Mouse (Mus musculus): ENCODE data around the gene Itpkc. TPM values are rescaled to one million over a fixed set of nuclear protein-coding genes. Genes with fewer than 3 reads are reported as not detected.

Gene Itpkc
- polyA plus RNA-seq, 1 experiment from 2014 or later, result 7.1 TPM

DNA sequence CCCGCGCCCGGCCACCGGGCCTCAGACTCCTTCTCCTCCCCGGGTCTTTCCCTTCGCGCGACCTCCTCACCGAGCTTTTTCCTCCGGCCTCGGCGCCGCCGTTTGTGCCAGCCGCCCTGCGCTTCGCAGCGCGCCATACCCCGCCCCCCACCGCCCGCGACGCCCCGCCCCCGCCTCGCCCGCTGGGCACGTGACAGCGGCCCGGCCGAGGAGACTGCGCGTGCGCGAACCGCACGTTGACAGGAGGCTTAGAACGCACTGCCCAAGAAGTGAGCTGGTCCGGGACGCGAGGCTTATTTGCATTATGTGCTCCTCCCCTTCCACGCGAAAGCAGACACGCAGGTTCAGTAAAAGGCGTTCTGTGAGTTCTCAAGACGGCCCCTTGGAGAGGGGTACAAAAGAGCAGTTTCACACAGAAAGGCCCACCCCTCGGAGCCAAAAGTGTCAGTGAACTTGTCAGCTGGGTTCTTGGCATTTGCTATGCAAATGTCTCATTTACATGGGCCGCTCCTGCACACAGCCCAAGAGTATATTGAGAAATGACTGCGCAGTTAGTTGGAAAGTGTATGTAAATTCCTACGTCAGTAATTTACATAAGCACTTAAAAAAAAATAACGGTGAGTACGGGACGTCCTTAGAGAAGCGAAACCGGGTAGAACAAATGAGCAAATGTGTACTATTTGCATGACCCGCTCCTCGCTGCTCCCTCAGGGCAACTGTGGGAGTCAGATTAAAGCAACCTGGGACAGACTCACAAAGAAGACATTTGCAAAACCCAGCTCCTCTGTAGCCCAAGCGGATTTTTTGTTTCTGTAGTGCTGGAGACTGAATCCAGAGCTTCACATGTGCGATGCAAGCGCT, 61.6 kb downstream of the Itpkc start, which contains the start of gene Egln2:
Egln2 (minus strand) TSS at position 189 of the 861 bp plus-strand sequence.
- H3K4me1 ChIP-seq, result peaks cover 47% of the 10 kb centered on the region
- peak; percentile 81 for ATAC-seq (replicated peaks)
- peak within 1 kb of the TSS; percentile 97 for H3K27ac ChIP-seq (replicated peaks)
- H3K4me3 ChIP-seq, result peak within 1 kb of the TSS; percentile 90
- WGBS, result 1% methylated on average over 60 of the region's 61 CpGs
- peak within 1 kb of the TSS; percentile 85 for H3K4me2 ChIP-seq (replicated peaks)
- H3K27me3 ChIP-seq, result no peaks in the 10 kb centered on the region
- peak within 1 kb of the TSS; percentile 86 for H3K9ac ChIP-seq (replicated peaks)
- peaks cover 11% of the 10 kb centered on the region for H3K36me3 ChIP-seq
- no peaks in the 10 kb centered on the region for H3K9me3 ChIP-seq

DNA sequence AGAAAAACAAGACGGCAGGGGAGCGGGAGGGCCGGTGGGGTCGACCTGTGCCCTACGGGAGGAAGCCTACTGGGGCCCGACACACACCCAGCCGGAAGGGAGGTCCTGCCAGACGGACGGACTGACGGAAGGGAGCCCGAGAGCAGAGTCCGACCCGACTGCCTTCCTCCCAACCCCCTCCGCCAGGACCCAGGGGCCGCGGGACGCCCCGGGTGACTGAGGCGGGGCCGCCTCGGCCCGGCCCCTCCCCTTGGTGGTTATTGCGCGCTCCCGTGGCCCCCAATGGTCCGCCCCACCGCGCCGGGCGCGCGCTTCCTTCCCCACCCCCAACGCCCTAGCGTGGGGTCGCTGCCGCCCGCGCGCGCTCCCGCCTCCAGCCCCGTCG, 62.2 kb downstream of the Itpkc start:
- ATAC-seq (replicated peaks), result peak; percentile 58
- Histone ChIP-seq H3K36me3 (peaks cover 11% of the 10 kb centered on the region; the same call in 1 of the 2 replicates), H3K4me3 (peak overlapping the region; percentile 90), H3K27me3 (no peaks in the 10 kb centered on the region), H3K4me1 (peaks cover 52% of the 10 kb centered on the region), H3K27ac (replicated peaks) (peak overlapping the region; percentile 97), H3K9me3 (no peaks in the 10 kb centered on the region), H3K4me2 (replicated peaks) (peak overlapping the region; percentile 85), H3K9ac (replicated peaks) (peak overlapping the region; percentile 86)
- WGBS, result under 1% methylated on average over 42 of the region's 43 CpGs

DNA sequence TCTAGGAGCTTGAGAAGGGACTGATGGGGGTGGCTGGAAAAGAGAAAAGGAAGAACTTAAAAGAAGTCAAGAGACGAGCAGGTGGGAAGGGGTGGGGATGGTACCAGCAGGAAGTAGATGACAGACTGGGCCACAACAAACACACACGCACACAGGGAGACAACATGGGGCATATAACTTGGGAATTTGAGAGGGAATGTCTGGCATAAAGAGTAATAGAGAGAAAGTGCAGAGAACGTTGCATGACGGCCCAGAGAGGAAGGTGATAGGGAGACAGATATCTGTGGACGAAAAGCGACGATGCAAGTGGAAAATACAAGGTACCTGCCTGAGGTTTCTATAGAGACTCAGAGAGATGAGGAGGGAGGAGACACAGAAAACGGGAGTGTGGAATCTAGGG, 62.8 kb downstream of the Itpkc start:
- no peaks in the 10 kb centered on the region for H3K27me3 ChIP-seq
- H3K4me1 ChIP-seq, result peaks cover 58% of the 10 kb centered on the region
- peaks cover 11% of the 10 kb centered on the region; the same call in 1 of the 2 replicates for H3K36me3 ChIP-seq
- peak overlapping the region; percentile 86 for H3K9ac ChIP-seq (replicated peaks)
- no peaks in the 10 kb centered on the region for H3K9me3 ChIP-seq
- H3K4me3 ChIP-seq, result peak overlapping the region; percentile 90
- ATAC-seq (replicated peaks), result 0 out of 2 replicates have a peak, but pooled peaks have one; percentile 5
- peak overlapping the region; percentile 97 for H3K27ac ChIP-seq (replicated peaks)
- WGBS, result 4% methylated on average over 8 of the region's 8 CpGs
- peak overlapping the region; percentile 85 for H3K4me2 ChIP-seq (replicated peaks)

DNA sequence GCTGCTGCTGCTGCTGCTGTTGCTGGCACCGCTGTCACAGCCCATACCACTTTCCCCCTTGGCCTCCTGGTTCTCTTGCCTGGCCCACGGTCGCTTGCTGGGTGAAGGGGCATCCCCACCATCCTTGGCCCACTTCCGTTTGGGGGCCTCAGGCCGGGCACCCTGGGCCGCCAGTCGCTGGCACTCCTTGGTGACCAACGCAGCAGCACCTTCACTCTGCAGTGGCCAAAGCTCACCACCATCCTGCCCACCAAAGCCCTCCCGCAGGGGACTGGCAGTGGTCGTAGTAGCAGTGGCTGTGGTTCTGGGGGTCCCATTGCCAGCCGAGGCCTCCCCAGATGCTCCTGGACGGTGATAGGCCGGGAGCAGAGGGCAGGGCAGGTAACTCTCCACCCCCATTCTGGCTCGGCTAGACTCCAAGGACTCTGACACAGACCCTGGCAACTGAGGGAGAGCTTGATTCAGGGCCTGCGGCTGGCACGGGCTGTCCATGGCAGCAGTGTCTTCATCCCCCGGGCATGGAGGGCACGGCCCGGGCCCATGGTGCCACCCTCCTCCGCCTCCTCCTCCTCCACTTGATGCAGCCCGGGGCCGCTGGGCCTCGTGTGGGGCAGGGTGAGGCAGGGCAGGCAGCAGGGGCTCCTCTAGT, 63.3 kb downstream of the Itpkc start:
- no peaks in the 10 kb centered on the region for H3K9me3 ChIP-seq
- peak overlapping the region; percentile 90 for H3K4me3 ChIP-seq
- WGBS, result 74% methylated on average over 23 of the region's 23 CpGs
- no peaks in the 10 kb centered on the region for H3K27me3 ChIP-seq
- peaks cover 11% of the 10 kb centered on the region; the same call in 1 of the 2 replicates for H3K36me3 ChIP-seq
- peaks cover 63% of the 10 kb centered on the region for H3K4me1 ChIP-seq
- H3K4me2 ChIP-seq (replicated peaks), result peak overlapping the region; percentile 85
- H3K9ac ChIP-seq (replicated peaks), result peak overlapping the region; percentile 86
- ATAC-seq (replicated peaks), result 0 out of 2 replicates have a peak, but pooled peaks have one; percentile 5
- H3K27ac ChIP-seq (replicated peaks), result peak overlapping the region; percentile 97

DNA sequence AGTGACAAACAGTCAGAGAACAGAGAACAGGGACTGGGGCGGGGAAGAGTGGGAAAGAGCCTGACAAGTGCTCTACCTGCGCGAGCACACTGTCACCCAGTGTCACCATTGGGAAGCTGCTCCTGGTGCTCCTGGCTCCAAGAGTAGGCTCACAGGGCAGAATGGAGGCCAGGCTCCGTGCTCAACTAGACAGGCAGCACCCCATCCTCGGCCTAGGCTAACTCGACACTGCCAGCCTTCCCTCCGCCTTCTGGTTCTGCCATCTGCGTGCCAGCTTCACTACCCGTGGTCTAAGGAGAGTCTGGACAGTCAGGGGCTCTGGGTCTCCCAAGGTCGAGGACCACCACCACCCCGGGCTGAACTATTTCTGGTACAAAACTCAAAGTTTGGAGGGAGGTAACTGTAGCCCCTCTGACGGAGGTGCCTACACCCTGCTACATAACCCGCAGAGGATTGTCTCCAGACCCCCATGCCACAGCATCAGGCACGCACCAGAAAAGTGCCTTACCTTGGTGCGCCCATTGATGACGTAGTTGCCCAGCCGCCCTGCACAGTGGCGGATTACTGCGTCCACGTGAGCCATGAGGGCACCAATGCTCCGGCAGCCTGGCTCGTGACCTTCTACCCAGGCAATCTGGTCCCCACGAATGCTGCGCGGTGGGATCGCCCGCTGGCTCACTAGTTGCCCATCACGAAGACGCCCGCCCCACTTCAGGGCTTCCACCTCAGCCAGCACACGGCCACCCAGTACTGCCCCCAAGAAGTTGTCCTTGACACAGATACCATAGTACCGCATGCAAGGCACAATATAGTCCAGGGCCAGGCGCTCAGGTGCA, 64.1 kb downstream of the Itpkc start:
- Histone ChIP-seq H3K27ac (replicated peaks) (no peak overlapping the region), H3K27me3 (no peaks in the 10 kb centered on the region), H3K4me3 (peak overlapping the region; percentile 90), H3K9ac (replicated peaks) (peak overlapping the region; percentile 86), H3K36me3 (peaks cover 12% of the 10 kb centered on the region; the same call in 1 of the 2 replicates), H3K9me3 (no peaks in the 10 kb centered on the region), H3K4me1 (peaks cover 70% of the 10 kb centered on the region), H3K4me2 (replicated peaks) (peak overlapping the region; percentile 85)
- 83% methylated on average over 33 of the region's 33 CpGs for WGBS
- ATAC-seq (replicated peaks), result no peak

DNA sequence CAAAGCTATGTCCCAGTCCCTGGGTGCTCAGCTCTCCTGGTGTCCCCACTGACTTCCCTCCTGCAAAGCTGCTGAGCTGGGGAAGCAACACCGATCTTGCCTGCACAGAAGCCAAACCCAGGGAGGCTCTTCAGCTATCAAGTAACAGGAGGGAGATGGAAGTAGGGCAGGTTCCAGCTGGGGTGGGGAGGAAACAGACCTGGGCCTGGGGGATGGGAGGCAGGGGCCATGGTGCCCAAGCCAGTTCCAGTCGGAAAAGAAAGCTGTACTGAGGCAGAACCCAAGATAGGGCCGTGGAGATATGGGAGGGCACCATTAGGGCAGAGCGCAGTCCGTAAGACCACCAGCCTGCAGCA, 65.0 kb downstream of the Itpkc start:
- Histone ChIP-seq H3K4me3 (0 out of 2 replicates have a peak overlapping the region, but pooled peaks have one; percentile 90), H3K4me1 (peaks cover 70% of the 10 kb centered on the region), H3K27ac (replicated peaks) (no peak overlapping the region), H3K9ac (replicated peaks) (peak overlapping the region; percentile 7), H3K27me3 (no peaks in the 10 kb centered on the region), H3K36me3 (peaks cover 21% of the 10 kb centered on the region), H3K9me3 (no peaks in the 10 kb centered on the region), H3K4me2 (replicated peaks) (peak overlapping the region; percentile 85)
- 86% methylated on average over 5 of the region's 5 CpGs for WGBS
- ATAC-seq (replicated peaks), result no peak

DNA sequence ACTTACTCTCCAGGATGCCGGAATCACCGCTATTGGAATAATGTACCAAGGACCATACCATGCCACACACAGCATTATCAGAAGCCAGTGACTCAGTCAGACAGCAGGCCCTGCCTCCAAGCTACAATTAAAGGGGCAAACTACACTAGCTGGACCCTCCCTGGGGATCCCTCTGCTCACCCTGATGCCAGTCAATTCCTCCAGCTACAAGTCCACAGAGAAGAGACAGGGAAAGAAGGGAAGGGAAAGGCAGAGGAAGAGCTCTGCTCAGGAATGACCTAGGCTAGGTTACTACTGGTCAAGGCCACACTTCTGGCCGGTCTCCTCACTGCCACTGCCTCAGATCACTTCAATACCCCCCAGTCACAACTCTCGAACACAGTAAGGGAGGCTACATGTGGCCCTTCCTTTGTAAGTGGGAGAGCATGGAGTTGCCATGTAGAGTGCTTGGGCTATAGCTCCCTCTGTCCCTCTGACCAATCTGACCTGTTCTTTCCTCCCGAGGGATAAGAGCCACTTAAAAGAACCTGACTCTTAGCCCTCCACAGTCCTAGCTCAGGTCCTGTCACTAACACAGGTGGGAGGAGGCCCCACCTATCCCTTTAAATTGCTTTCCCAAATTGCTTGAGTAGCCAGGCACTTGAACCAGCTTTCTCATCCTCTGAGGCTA, 65.5 kb downstream of the Itpkc start:
- Histone ChIP-seq H3K36me3 (peaks cover 26% of the 10 kb centered on the region), H3K9ac (replicated peaks) (peak overlapping the region; percentile 7; the same call in 1 of the 2 replicates), H3K27ac (replicated peaks) (no peak overlapping the region), H3K27me3 (no peaks in the 10 kb centered on the region), H3K9me3 (no peaks in the 10 kb centered on the region), H3K4me1 (peaks cover 70% of the 10 kb centered on the region), H3K4me3 (no peak overlapping the region), H3K4me2 (replicated peaks) (peak overlapping the region; percentile 85)
- no peak for ATAC-seq (replicated peaks)
- WGBS, result 93% methylated on average over 5 of the region's 5 CpGs

DNA sequence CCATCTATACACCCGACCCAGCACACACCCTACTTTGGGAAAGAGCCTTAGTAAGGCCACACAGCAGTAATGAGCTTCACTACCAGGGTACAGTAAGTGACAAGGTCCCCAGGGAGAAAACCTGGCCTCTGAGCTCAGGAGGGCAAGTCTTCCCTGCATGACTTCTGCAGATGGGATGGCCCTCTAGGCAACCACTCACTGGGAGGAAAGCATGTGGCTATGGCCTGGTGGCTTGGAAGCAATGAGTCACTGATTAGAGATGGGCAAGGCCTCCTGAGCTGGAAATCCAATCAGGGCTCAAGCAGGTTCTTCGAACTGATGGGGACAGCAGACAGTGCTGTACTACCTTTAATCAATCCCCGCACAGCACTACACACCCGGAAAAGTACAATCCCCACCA, 66.7 kb downstream of the Itpkc start:
- H3K27ac ChIP-seq (replicated peaks), result no peak overlapping the region
- no peak overlapping the region for H3K9ac ChIP-seq (replicated peaks)
- H3K9me3 ChIP-seq, result no peaks in the 10 kb centered on the region
- 87% methylated on average over 4 of the region's 4 CpGs for WGBS
- no peak for ATAC-seq (replicated peaks)
- H3K27me3 ChIP-seq, result no peaks in the 10 kb centered on the region
- no peak overlapping the region for H3K4me2 ChIP-seq (replicated peaks)
- H3K4me3 ChIP-seq, result no peak overlapping the region
- H3K36me3 ChIP-seq, result peaks cover 34% of the 10 kb centered on the region
- H3K4me1 ChIP-seq, result peaks cover 63% of the 10 kb centered on the region

DNA sequence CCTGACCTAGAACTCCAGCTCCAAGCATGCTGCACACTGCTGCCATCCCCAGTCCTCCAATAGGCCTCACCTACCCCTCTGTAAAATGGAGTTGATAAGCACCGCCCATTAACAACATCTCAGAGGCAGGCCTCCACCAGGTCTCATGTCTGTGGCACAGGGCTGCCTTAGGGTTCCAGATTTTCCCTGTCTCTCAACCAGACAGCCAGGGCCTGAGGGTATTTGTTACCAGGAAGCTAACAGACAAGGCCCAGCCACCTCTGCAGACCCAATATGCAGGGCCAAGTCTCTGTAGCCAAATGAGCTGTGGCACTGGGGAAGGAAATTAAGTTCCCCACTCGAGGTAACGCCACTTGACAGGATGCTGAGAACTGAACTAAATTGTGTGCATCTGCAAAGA, 67.5 kb downstream of the Itpkc start:
- Histone ChIP-seq H3K9me3 (no peaks in the 10 kb centered on the region), H3K4me1 (peaks cover 63% of the 10 kb centered on the region), H3K4me3 (no peak overlapping the region), H3K27ac (replicated peaks) (no peak overlapping the region), H3K4me2 (replicated peaks) (no peak overlapping the region), H3K36me3 (peaks cover 34% of the 10 kb centered on the region), H3K27me3 (no peaks in the 10 kb centered on the region), H3K9ac (replicated peaks) (no peak overlapping the region; the same call in 1 of the 2 replicates)
- no peak for ATAC-seq (replicated peaks)
- 88% methylated on average over 3 of the region's 3 CpGs for WGBS

DNA sequence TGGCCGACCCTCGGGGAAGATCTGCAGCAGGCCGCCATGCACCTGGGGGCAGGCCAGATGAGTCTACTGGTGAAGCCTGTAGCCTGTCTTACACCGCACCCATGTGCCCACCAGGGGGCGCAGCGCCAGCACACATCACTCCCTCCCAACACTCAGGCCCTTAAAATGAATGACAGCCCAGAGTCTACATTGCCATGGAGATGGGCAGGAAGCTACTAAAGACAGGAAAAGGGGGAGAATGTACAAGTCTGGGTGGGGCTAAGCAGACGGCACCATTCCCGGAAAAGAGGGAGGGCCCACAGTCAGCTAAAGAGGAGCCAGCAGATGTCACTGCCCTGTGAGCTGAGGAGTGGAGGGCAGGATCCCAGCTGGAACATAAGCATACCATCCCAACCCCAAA, 68.6 kb downstream of the Itpkc start:
- Histone ChIP-seq H3K9me3 (no peaks in the 10 kb centered on the region), H3K36me3 (peaks cover 34% of the 10 kb centered on the region), H3K27ac (replicated peaks) (no peak overlapping the region; the same call in 1 of the 2 replicates), H3K27me3 (no peaks in the 10 kb centered on the region), H3K9ac (replicated peaks) (no peak overlapping the region), H3K4me3 (no peak overlapping the region), H3K4me1 (peaks cover 54% of the 10 kb centered on the region), H3K4me2 (replicated peaks) (0 out of 2 replicates have a peak overlapping the region, but pooled peaks have one; percentile 1)
- 15% methylated on average over 8 of the region's 8 CpGs for WGBS
- ATAC-seq (replicated peaks), result peak; percentile 91

DNA sequence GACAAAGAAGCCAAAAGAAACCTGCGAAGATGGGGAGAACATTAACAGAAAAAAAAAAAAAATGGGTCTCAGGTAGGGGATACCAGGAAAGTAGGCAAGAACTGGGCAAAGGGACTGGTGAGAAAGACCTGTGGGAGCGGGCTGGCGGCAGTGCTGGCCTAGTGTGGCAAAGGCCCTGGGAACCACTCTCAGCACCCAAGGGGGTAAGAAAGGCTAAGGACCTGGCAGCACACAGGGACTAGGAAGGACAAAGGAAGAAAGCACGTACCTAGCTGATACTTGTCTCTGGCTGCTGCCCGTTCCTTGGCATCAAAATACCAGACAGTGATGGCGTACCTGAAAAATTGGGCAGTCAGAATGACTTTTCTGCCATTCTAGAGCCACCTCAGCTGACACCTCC, 69.2 kb downstream of the Itpkc start:
- Histone ChIP-seq H3K9ac (replicated peaks) (no peak overlapping the region), H3K4me2 (replicated peaks) (no peak overlapping the region), H3K4me3 (no peak overlapping the region), H3K27me3 (no peaks in the 10 kb centered on the region), H3K4me1 (peaks cover 48% of the 10 kb centered on the region), H3K36me3 (peaks cover 31% of the 10 kb centered on the region), H3K9me3 (no peaks in the 10 kb centered on the region), H3K27ac (replicated peaks) (no peak overlapping the region)
- WGBS, result 96% methylated on average over 6 of the region's 6 CpGs
- ATAC-seq (replicated peaks), result no peak

All from forebrain, embryonic 15.5 days (tissue).